Mouse (Mus musculus) liver, postnatal 0 days (tissue): ENCODE measurements around the gene Disp2. TPM values are rescaled to one million over a fixed set of nuclear protein-coding genes. Genes with fewer than 3 reads are reported as not detected.
A peak's percentile ranks its signal among the peaks of the same experiment; 100 is the strongest.

Experiments
- ATAC-seq: fragments of 200-750 bp; cut with Nextera tagmentation; 2 replicates; pipeline ENCODE4 v1.8.0; 2017; ENCODE audit warnings: mild to moderate bottlenecking, moderate library complexity
- DNase-seq: peaks from one replicate; pipeline ENCODE4 v3.0.0-alpha.2; 2016
- H3K27ac ChIP-seq: fragments of 300-500 bp; sonication (generic); 2 replicates; pipeline ENCODE4 v1.5.1; 2014; ENCODE audit warnings: antibody characterized with exemption, moderate library complexity, mild to moderate bottlenecking, low read depth
- H3K27me3 ChIP-seq: fragments of 300-500 bp; sonication (generic); 2 replicates; pipeline ENCODE4 v1.6.1; 2014; ENCODE audit warnings: low read length, control low read depth, mixed read lengths; ENCODE audit not compliant: insufficient read depth
- H3K36me3 ChIP-seq: fragments of 300-500 bp; sonication (generic); replicated peaks from 2 replicates; pipeline ENCODE4 v1.6.1; 2014; ENCODE audit warnings: mild to moderate bottlenecking, control low read depth, low read length, moderate library complexity, mixed read lengths; ENCODE audit not compliant: insufficient read depth
- H3K4me1 ChIP-seq: fragments of 300-500 bp; sonication (generic); 2 replicates; pipeline ENCODE4 v1.6.1; 2014; ENCODE audit warnings: antibody characterized with exemption, mild to moderate bottlenecking, control low read depth; ENCODE audit not compliant: insufficient read depth
- H3K4me2 ChIP-seq: fragments of 300-500 bp; sonication (generic); 2 replicates; pipeline ENCODE4 v1.6.1; 2014; ENCODE audit warnings: low read depth, mild to moderate bottlenecking, low read length, moderate library complexity, mixed read lengths
- H3K4me3 ChIP-seq: fragments of 300-500 bp; sonication (generic); 2 replicates; pipeline ENCODE4 v1.5.1; 2014; ENCODE audit warnings: low read depth, low read length
- H3K9ac ChIP-seq: fragments of 300-500 bp; sonication (generic); replicated peaks from 2 replicates; pipeline ENCODE4 v1.6.1; 2014; ENCODE audit warnings: mild to moderate bottlenecking, moderate library complexity
- H3K9me3 ChIP-seq: fragments of 300-500 bp; sonication (generic); 2 replicates; pipeline ENCODE4 v1.6.1; 2016; ENCODE audit warnings: mild to moderate bottlenecking, control low read depth, low read length, mixed read lengths
- CTCF ChIP-seq: sonication (generic); IDR thresholded peaks from 2 replicates; pipeline ENCODE4 v1.5.1; 2016; ENCODE audit warnings: antibody characterized with exemption, low read depth
- EP300 ChIP-seq: IDR thresholded peaks from 2 replicates; pipeline ENCODE4 v1.6.1; 2016; ENCODE audit warnings: antibody characterized with exemption, low read depth, mild to moderate bottlenecking
- WGBS: fragments of 180-500 bp; shearing (Covaris S2); extraction: QIAGEN DNeasy Blood & Tissue Kit; methylation state at CpG from one replicate; pipeline ENCODE4 v1.1.7; 2014; ENCODE audit not compliant: insufficient replicate concordance; 5-methylcytosine and 5-hydroxymethylcytosine counted together
- polyA plus RNA-seq: library from polyadenylated mRNA; unstranded; fragments of >200 nt; fragmentation: Nextera tagmentation; extraction: Ambion mirVana; gene quantifications from 2 replicates; pipeline ENCODE4 v1.2.1, GENCODE M21; 2015

Gene Disp2
- polyA plus RNA-seq, 1 experiment from 2014 or later: 0.06 TPM

- 18% methylated on average over 10 of the region's 10 CpGs for WGBS
- peak overlapping the region; percentile 75 for H3K4me2 ChIP-seq
- no peak for DNase-seq
- H3K4me1 ChIP-seq: peaks cover 37% of the 10 kb centered on the region
- peak overlapping the region; percentile 77 for H3K27ac ChIP-seq
- no peak for TF ChIP-seq EP300
- TF ChIP-seq CTCF: no peak
- H3K9ac ChIP-seq: peak overlapping the region; percentile 60
- peak; percentile 65 for ATAC-seq
- 0 out of 2 replicates have a peak, but pooled peaks cover 14% of the 10 kb centered on the region for H3K27me3 ChIP-seq
- peak overlapping the region; percentile 32 for H3K4me3 ChIP-seq
- no peaks in the 10 kb centered on the region for H3K9me3 ChIP-seq
- no peaks in the 10 kb centered on the region for H3K36me3 ChIP-seq
Measured at GRCm38 (mm10) chr2:118762784-118763148, 16.8 kb upstream of the Disp2 start.

- Histone ChIP-seq H3K4me1 (peaks cover 37% of the 10 kb centered on the region), H3K27ac (peak overlapping the region; percentile 77), H3K27me3 (0 out of 2 replicates have a peak, but pooled peaks cover 14% of the 10 kb centered on the region), H3K4me3 (no peak overlapping the region), H3K4me2 (no peak overlapping the region), H3K9me3 (no peaks in the 10 kb centered on the region), H3K36me3 (no peaks in the 10 kb centered on the region), H3K9ac (no peak overlapping the region)
- no peak for DNase-seq
- no peak for ATAC-seq
- WGBS: 64% methylated on average over 7 of the region's 7 CpGs
- TF ChIP-seq EP300 (no peak), CTCF (no peak)
Measured at GRCm38 (mm10) chr2:118763469-118763868, 16.1 kb upstream of the Disp2 start.

DNA sequence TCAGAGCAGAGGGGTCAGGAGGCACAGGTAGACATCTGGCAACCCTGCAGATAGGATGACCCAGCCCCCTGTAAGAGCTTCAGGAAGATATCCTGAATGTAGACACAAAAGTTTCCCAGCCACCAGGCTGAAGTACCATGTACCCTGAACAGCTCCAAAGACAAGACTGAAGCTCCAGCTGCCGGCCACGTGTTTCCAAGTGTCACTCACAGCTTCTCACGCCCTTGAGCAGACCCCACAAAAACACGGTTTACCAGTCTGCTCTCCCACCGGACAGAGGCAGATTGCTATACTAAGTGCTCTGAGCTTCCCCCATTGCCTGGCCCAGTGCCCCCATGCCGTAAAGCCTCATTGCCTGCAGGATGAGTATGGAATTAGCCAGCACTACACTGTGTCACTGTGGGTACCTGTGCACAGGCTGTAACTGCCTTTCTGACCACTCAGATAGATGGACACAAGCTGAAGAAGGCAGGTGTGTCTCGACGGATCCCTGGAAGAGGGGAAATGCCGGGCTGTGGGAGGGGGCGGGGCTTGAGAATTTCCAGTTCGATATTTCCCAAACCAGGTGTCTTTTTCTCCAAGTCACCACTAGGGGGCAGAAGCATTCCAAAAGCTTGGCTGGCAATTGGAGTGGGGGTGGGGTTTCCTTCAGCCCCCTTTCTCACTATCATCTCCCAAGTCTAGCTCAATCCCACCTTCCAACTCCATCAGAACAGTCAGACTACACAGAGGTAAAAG lies 15.3 kb upstream of the Disp2 start:
- no peaks in the 10 kb centered on the region for H3K9me3 ChIP-seq
- peak overlapping the region; percentile 12; the same call in 1 of the 2 replicates for H3K27ac ChIP-seq
- H3K4me2 ChIP-seq: no peak overlapping the region
- ATAC-seq (no peak), DNase-seq (peak; percentile 64)
- 30% methylated on average over 10 of the region's 11 CpGs for WGBS
- TF ChIP-seq CTCF (peak; percentile 75), EP300 (no peak)
- H3K27me3 ChIP-seq: 0 out of 2 replicates have a peak, but pooled peaks cover 9% of the 10 kb centered on the region
- no peak overlapping the region for H3K4me3 ChIP-seq
- H3K4me1 ChIP-seq: peaks cover 36% of the 10 kb centered on the region
- no peak overlapping the region for H3K9ac ChIP-seq
- H3K36me3 ChIP-seq: no peaks in the 10 kb centered on the region

DNA sequence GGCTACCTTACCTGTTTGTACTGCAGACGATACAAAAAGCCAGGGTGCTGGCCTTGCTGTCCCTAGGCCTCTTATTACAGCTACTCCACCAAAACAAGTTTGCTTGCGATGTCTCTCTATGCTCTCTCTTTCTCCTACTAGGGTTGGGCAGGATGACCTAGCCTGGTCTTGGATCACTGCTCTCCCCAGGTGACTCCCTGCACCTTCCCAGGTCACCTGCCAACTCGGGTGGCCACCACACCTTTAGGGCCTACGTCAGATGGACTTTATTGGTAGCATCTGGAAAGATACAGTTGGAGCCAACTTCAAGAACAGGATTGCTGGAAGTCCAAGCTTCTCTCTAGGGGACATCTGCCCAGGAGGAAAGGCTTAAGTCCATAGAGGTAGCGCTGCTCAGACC lies 14.6 kb upstream of the Disp2 start:
- Histone ChIP-seq H3K4me3 (no peak overlapping the region), H3K4me1 (peaks cover 30% of the 10 kb centered on the region), H3K27me3 (0 out of 2 replicates have a peak, but pooled peaks cover 6% of the 10 kb centered on the region), H3K4me2 (no peak overlapping the region), H3K36me3 (no peaks in the 10 kb centered on the region), H3K9ac (no peak overlapping the region), H3K9me3 (no peaks in the 10 kb centered on the region), H3K27ac (no peak overlapping the region)
- 79% methylated on average over 5 of the region's 5 CpGs for WGBS
- TF ChIP-seq CTCF: no peak
- TF ChIP-seq EP300: no peak
- ATAC-seq: no peak
- no peak for DNase-seq

DNA sequence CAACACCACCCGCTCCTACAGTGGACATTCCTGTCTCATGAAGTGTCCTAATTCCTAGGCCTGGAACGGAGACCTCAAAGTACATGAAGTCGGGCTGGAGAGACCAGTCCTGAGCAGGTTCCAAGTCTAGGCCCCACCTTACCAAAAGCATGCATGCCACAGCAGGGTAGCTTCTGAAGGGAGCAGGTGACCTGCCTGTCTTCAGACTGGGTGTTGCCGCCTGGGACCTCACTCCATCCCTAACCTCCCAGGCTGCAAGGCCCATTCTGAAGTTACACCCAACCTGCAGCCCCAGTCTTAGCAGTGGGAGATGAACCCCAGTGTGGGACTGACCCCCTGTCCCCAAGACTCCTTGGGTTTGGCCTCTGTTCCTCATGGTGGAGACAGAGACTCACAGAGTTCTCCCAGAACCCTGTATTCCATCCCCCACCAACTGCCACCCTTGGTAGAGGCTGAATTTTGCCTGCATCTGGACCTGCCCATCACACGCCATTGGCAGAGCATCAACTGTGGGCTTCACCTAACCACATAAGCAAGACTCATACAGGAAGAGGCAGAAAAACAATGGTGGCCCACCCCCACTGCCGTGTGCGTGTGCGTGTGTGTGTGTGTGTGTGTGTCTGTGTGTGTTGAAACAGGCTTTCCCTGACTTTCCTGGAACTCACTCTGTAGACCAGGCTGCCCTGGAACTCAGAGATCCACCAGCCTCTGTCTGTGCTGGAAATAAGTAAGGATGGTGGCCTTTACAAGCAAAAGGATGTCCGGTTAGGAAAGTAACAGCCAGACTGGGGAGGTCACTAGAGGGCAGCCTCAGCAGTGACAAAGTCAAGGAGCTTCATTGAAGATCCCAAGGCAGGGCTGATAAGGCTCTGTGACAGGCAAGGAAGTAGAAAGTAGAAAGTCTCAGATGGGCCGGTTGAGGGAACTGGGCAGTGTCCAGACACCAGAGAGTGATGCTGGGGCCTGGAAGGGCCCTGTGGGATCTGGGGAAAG lies 13.2 kb upstream of the Disp2 start:
- Histone ChIP-seq H3K9ac (no peak overlapping the region), H3K9me3 (no peaks in the 10 kb centered on the region), H3K4me1 (peaks cover 27% of the 10 kb centered on the region), H3K27ac (no peak overlapping the region), H3K4me2 (no peak overlapping the region), H3K36me3 (no peaks in the 10 kb centered on the region), H3K4me3 (no peak overlapping the region), H3K27me3 (0 out of 2 replicates have a peak, but pooled peaks cover 6% of the 10 kb centered on the region)
- ATAC-seq (no peak), DNase-seq (peak; percentile 23)
- TF ChIP-seq CTCF (peak; percentile 50), EP300 (no peak)
- 57% methylated on average over 10 of the region's 10 CpGs for WGBS
